Mouse (Mus musculus) cerebellum, adult 2 months (tissue): ENCODE measurements around the gene Sbf2.

Source experiments
- CTCF ChIP-seq: fragments of 200-500 bp; IDR thresholded peaks from 2 replicates; pipeline ENCODE4 v1.5.1; 2011; ENCODE audit warnings: low read depth, mild to moderate bottlenecking, control low read depth, low read length, moderate library complexity, borderline replicate concordance; ENCODE audit not compliant: insufficient read depth
- POLR2A ChIP-seq: fragments of 200-500 bp; IDR thresholded peaks from 2 replicates; pipeline ENCODE4 v1.6.1; 2011; ENCODE audit warnings: low read length, control low read depth, borderline replicate concordance; ENCODE audit not compliant: insufficient read depth

- TF ChIP-seq CTCF (no peak), POLR2A (no peak)
Measured at GRCm38 (mm10) chr7:110282797-110283196, 331.9 kb downstream of the Sbf2 start.
